Mouse (Mus musculus): ENCODE results near the gene Kcna5. TPM values are rescaled to one million over a fixed set of nuclear protein-coding genes. Genes with fewer than 3 reads are reported as not detected.

Kcna5 gene
- total RNA-seq (2022) = 1 to 10 TPM; 1.1 to 2.8 (median 1.7) TPM

- no peak for DNase-seq (ENCODE audit: low spot score in 2 of 2)
Measured at GRCm38 (mm10) chr6:126535208-126535910, at the start of gene Kcna5. Kcna5 (minus strand) TSS chr6:126535412.

DNA sequence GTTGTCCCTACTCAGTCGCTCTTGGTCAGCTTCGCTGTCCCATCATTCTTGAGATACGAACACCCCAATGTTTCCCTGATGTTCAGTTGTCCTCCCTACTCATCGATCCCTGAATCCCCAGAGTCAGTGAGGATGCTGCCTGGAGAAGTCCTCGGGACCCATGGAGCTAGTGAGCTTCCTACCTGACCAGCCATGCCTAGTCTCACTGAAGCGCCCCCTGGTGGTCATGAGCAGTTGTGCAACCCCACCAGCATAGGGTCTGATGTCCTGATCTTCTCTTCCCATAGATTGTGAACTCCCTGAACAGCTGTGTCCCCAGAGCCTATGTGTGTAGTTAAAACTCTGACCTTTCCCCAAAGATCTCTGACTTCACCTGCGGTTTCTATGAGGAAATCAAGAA, 47.9 kb upstream of the Kcna5 start:
- DNase-seq (ENCODE audit: low spot score in 2 of 2) = no peak

DNA sequence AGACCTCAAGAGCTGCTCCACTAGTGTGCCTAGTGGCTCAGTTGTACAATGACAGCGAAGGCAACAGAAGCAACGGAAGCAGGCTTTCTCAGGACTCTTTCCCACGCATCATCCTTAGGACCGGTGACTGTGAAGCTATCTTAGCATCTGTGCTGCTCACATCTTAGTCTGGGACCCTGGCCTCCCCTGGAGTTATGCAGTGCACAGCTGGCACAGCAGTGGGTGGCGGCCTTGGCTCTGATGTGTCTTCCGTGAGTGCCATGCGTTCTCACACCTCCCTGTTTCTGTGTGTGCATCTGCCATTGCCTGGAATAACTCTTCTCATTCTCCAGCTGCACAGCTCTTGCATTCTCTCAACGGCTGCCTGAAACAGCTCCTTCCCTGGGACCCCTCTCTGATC, 46.4 kb upstream of the Kcna5 start:
- DNase-seq (ENCODE audit: low spot score in 2 of 2) = no peak

DNA sequence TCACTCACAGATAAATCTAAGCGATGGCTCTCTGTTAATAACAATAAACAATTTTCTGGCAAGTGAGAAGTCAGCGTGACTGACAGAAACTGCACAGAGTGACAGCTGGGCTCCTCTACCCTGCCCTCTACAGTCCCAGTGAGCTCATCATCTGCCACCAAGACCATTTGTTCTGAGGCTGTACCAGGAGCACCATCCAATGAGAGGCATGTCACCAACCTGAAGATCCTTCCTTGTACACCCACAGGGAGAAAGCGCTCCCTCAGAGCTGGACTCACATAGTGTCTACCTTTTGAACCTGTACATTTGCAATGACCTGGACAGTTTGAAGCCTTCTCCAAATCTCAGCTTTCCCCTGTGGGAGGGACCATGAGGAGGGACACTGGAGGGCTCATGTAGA, 45.4 kb upstream of the Kcna5 start:
- DNase-seq (ENCODE audit: low spot score in 2 of 2) = no peak

GRCm38 (mm10) chr6:126577415-126577814, 42.2 kb upstream of the Kcna5 start:
- DNase-seq (ENCODE audit: low spot score in 2 of 2) = no peak

DNA sequence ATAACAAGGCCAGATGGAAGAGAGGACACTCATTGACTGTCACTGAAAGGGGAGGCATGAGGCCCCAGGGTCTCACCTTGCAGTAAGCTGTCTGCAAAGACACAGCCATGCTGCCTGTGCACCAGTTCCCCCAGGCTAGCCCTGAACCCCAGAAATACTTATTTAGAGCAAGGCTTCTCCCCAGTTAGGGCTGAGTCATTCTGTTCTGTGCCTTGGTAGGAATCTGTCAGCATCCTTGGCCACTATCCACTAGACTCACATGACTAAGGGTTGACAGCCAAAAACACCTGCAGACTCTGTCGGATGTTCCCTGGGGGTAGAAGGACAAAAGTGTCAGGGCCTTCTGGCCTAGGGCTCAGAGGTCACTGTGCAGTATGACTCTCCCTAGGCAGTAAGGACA, 41.4 kb upstream of the Kcna5 start:
- no peak for DNase-seq (ENCODE audit: low spot score in 2 of 2)

- no peak for DNase-seq (ENCODE audit: low spot score in 2 of 2)
Measured at GRCm38 (mm10) chr6:126574778-126575177, 39.6 kb upstream of the Kcna5 start.

- no peak for DNase-seq (ENCODE audit: low spot score in 2 of 2)
Measured at GRCm38 (mm10) chr6:126573021-126573420, 37.8 kb upstream of the Kcna5 start.

GRCm38 (mm10) chr6:126569809-126570208, 34.6 kb upstream of the Kcna5 start:
- DNase-seq (ENCODE audit: low spot score in 2 of 2) = peak; percentile 62 to 76

DNA sequence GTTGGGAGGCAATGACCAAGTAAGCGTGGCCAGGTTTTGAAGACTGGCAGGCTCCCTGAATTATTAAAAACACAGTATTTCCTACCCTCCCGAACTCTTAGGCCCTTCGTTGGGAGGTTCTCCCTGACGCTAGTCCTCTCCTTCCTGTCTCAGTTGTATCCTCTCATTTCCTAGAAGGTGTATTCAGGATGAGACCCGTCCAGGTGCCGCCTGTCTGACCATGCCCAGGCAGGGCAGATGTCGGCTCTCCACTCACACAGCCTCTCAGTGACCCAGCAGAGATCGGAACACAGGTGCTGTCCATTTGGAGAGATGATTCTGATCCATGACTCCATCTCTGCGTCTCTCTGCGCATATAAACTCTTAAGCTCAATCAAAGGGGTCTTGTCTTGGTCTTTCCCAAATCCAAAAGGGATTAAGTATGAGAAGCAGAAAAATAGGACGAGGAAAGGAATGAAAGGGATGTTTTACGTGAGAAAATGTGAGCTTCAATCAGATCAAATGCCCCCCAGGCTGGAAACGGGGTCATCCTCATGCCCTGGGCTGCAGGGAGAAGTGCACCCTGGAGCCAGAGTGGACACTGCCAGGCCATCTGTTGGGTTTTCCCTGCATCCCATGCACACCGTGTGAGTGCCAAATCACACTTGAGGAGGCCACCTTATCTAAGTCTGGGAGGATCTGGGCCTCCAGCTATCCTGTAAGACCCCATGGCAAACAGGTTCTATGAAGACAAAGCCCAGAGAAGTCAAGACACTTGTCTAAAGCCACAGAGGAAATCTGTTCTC, 33.0 kb upstream of the Kcna5 start:
- no peak for DNase-seq (ENCODE audit: low spot score in 2 of 2)

DNA sequence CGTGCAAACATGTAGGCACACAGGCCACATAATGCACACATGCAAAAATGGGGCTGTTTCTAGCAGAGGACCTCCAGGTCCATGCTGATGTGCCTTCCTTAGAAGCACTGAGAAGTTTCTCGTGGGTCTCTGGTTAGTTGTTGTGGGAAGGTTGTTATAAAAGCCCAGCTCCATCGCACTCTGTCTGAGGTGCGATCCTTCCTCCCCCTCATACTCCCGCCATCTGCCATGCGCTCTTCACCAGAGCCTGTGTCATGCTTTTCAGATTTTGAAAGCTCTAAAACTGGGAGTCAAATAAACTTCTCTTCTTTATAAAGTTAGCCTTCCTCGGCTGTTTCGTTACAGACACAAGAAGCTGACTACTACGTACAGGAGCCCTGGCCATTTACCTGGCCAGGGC, 32.1 kb upstream of the Kcna5 start:
- DNase-seq (ENCODE audit: low spot score in 2 of 2) = no peak

DNA sequence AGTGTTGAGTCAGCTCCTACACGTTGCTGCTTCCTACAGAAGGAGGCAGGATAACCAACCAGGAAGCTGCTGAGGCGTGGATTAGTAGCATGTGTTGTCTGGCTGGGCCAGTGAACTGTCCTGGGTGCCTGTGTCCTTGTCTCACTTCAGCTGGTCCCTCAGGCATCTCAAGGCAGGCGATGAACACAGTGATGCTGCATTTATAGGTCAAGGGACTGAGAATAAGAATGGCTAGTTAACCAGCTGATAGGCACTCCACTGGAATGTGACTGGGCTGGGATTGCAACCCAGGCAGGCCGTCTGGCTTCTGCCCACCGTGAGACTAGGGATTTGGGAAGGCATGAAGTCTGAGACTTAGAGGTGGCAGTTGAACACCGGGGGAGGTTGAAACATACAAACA, 29.2 kb upstream of the Kcna5 start:
- DNase-seq (ENCODE audit: low spot score in 2 of 2) = no peak

GRCm38 (mm10) chr6:126563898-126564297, 28.7 kb upstream of the Kcna5 start:
- DNase-seq (ENCODE audit: low spot score in 2 of 2) = peak; percentile 83 to 93

DNA sequence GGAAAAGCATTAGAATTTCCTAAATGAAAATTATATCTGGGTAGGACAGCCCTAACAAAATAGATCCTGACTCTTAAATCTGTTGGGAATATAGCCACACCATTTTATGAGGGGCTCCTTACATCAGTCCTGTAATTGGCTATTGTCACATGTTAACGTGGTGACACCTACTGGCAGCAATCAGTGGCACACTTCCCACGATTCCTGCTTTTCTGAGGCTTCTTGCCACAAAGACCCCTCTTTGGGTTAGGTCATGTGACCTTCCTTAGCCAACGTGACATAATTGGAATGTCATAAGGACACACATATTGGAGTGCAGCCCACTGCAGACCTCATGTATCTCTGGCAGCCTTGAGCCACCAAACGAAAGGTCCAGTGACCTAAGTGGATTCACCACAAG, 26.5 kb upstream of the Kcna5 start:
- no peak for DNase-seq (ENCODE audit: low spot score in 2 of 2)

DNA sequence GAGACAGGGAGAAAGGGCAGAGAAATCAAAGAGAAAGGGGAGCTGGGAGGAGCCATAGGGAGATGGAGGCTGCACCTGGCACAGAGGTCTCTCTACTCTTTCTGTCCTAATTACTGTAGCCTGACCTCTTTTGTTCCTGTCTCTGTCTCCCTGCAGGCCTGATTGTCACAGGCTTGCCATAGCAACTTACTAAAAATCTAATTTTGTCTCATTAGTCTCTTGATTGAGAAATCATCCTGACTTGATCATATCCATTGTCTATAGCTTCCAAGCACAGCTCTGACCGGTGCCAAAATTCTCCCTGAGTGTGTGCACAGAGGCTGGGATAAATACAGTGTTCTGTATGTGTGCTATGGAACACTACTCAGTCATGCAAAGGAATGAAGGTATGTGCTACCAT, 25.5 kb upstream of the Kcna5 start:
- no peak for DNase-seq (ENCODE audit: low spot score in 2 of 2)

DNA sequence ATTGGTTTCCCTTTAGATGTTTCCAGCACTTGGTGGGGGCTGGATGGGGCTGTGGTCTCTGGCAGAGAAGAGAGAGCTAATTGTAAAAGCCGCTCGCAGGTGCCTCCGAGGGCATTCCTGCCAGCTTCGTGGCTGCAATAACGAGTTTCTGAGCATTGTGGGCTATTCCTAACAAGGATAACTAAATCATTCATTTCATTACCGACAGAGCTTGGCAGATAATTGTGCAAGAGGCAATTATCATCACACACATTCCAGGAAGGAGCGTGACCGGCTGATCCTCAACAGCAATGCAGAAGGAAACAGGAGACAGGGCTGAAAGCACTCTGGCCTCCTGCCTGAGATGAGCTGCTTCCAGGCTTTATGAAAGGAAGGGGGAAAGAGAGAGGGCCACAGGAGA, 24.8 kb upstream of the Kcna5 start:
- DNase-seq (ENCODE audit: low spot score in 2 of 2) = no peak

DNA sequence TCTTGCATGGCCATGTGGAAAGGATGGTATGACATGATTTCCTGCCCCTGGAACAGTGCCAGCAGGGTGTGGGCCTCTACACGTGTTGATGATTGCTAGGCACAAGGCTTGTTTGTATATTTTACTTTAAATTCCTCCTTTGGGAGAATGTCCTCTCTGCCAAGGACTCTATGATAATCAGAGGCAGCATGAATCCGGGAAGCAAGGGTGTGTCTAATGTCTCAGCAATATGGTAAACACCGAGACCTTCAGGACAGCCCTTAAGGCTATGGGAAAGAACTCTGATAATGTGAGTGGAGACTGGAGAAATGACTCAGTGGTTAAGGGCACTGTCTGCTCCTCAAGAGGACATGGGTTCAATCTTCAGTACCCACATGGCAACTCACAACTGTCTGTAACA, 23.1 kb upstream of the Kcna5 start:
- DNase-seq (ENCODE audit: low spot score in 2 of 2) = no peak

DNA sequence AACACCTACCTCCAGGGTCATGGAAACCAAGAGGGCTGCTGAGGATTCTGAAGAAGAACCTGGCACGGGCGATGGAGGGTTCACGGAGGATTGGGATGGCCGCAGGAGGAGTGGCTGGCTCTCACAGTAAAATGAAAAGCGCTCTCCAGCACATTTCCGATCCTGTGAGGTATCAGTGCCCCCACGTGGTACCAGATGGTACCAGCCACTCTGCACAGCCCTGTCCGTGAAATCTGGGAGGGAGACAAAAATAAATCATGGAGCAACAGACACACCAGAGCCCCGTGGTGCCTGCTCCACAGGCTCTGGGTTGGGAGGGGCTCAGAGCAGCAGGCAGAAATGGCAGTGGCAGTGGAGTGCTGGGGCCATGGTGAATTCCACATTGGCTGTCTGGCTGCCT, 18.6 kb upstream of the Kcna5 start:
- DNase-seq (ENCODE audit: low spot score in 2 of 2) = peak in 1 of 2 experiments; percentile 42

- peak in 1 of 2 experiments; percentile 38 for DNase-seq (ENCODE audit: low spot score in 2 of 2)
Measured at GRCm38 (mm10) chr6:126551862-126552395, 16.7 kb upstream of the Kcna5 start.

DNA sequence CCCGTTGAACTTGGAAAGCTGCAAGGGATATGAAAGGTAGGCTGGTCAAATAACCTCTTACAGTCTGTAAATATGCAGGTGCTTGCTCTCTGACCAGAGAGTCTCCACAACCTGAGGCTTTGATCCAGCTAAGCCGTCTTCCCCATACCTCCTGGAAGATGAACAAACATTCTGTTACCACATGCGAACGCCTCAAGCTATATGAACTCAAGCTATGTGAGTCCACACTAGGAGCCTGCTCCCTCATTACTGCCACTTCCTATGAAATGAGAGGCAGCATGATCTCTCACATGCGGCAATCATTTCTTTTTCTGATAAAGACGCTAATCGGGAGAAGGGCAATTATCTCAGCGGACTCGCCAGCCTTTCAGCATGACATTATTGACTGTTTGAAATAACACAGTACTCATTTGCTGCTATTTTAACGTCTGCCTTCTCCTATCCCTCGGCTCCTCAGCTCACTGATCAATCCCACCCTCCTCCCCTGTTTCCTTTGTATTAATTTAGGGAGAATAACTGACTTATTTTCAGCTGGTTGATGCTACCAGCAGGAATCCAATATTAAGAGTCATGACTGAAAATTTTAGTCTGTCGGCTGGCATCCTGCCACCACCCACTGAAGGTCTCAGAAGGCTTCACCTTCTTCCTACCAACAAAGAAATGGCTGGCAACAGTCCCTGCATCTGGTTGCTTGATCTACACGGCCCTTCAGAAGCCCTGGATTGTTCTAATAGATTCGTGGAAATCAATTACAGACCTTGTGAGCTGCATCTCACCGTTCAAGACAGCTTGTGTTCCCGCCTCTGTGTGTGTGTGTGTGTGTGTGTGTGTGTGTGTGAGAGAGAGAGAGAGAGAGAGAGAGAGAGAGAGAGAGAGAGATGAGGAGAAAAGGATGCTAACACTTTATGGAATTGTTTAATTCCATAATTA, 9.2 kb upstream of the Kcna5 start:
- DNase-seq (ENCODE audit: low spot score in 2 of 2) = no peak

GRCm38 (mm10) chr6:126542724-126543123, 7.5 kb upstream of the Kcna5 start:
- DNase-seq (ENCODE audit: low spot score in 2 of 2) = no peak

- DNase-seq (ENCODE audit: low spot score in 2 of 2) = no peak
Measured at GRCm38 (mm10) chr6:126537512-126537911, 2.3 kb upstream of the Kcna5 start.

Data from layer of hippocampus, adult 8-10 months (tissue).